Mouse (Mus musculus): ENCODE data around the gene A1cf.

A1cf gene

DNA sequence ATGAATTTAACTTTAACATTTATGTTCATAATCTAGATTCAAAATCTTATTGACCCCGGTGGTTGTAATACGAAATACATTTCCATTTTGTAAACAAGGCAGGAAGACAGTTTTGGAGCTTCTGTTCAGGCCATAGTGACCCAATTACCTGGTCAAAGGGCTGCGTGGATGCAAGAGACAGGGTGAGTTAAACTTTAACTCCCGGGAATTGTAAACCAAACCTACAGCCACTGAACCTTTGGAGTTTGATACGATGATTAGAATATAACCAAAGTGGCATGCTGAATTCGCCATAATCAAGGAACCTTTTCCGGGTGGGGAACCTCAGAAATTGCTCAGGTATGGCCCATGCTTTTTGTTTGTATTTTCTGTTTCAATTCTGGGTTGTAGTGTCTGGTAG lies at the start of gene A1cf:
Gene A1cf (plus strand): TSS at position 244 of the 400 bp plus-strand sequence.
- no peak for DNase-seq (ENCODE audit: extremely low spot score, low read depth, low spot score)

DNA sequence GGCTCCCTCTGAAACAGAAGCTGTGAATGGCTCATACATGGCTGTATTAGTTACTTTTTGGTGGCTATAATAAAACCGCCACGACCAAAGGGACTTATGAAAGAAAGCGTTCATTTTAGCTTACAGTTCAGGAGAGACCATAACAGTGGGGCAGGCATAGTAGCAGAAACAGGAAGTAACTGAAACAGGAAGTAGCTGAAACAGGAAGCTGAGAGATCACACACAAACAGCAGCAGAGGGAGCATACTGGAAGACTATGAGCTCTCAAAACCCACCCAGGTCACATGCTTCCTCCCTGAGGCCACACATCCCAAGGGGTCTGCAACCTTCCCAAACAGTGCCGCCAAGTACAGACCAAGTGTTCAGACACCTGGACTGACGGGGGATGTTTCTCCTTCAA lies 34.3 kb upstream of the A1cf start:
- DNase-seq (ENCODE audit: extremely low spot score, low read depth, low spot score): no peak

DNA sequence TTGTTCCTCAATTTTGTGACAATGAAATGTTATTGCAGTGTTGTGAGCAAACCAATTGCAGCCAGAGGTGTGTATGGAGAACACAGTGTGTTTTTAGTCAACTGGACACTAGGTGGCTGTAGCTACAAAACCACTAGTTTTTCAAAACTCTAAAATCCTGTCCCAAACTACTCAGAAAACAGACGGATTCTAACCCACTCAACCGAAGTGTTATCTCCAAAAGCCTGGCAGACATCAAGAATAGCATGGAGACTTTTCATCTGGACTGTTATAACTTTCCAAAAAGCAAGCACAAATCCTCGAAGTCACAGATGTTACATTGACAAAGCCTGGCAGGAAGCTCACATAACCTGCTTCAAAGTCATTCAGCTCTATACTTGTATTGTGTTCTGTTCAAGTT lies 6.7 kb upstream of the A1cf start:
- DNase-seq (ENCODE audit: extremely low spot score, low read depth, low spot score): no peak

DNA sequence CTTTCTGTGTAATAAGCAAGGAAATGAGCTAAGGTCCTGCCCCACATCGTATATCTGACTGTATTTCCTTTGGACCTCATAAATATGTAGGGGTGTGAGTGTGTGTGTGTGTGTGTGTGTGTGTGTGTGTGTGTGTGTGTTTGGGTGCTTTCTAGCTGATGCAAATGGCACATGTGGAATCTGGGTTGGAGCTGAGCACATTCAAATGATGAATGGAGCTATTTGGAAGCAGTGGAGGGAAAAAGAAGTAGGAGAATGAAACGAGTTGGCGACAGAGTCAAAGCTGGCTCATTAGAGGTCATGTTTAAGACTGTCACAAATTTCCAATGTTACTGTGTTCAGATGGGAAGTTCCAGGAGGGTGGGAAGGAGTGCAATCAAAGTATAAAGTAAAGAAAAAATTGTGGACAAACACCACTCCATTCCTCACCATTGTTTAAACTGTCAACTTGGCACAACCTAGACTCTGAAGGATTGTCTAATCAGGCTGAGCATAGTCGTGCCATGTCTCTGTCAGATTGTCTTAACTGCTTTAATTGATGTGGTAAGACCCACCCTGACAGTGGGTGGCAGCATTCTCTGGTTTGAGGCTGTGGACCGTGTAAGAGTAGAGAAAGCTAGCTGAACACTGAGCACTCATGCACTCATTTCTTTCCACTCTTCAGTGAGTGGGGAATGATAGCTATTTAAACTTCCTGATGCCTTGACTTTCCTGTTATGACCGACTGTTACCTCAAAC lies 5.9 kb upstream of the A1cf start:
- no peak for DNase-seq (ENCODE audit: extremely low spot score, low read depth, low spot score)

DNA sequence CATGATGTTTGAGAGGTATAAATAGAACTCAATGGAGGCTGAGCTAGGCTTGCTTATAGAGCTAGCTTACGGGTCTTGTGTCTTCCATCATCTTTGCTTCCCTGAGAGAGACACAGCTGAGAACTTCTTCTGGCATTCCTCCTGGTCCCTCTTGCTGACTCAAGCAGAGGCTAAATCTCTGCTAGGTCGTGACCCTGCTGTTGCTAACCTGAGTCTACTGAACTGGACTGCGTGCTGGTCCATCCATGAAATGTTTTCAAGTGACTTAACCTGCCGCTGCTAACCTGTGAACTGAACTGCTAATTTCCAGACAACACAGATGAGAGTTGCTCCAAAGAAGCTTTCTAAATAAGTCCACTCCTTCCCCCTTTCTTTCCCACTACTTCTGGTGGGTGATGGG lies 3.1 kb upstream of the A1cf start:
- no peak for DNase-seq (ENCODE audit: extremely low spot score, low read depth, low spot score)

DNA sequence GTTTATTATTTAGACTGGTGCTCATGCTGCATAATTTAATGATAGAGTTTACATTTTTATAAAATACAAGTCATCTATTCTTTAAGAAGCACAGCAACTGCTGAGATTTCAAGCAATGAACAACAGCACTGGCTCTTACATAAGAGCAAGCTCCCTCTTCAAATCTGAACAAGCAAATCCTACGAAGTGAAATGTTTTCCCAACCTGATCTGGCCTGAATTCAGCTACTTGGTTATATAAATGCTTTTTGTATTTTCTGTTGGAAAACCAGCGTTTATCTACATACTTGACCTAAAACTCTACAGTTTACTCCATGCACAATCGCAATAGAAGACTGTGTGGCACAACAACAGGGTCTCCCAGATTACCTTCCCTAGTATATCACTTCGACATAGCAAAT lies 488 bp upstream of the A1cf start:
- no peak for DNase-seq (ENCODE audit: extremely low spot score, low read depth, low spot score)

DNA sequence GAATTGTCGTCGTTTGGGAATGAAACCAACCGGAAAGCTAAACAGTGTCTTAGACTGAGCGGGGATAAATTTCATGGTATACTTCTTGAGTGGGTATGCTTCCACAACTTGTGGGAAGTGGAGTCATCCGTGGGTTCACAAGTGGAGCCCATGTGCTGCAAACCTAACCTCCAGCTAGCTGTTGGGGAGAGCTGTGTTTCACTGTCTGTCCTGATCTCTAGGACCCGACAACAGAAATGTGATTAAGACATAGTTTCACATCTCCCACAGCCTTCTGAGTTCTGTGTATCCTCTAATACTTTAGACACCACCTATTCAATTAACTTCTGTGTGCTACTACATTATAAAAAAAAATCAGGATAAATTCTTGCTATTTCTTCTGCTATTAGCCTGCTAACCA lies 407 bp downstream of the A1cf start:
- DNase-seq (ENCODE audit: extremely low spot score, low read depth, low spot score): no peak

DNA sequence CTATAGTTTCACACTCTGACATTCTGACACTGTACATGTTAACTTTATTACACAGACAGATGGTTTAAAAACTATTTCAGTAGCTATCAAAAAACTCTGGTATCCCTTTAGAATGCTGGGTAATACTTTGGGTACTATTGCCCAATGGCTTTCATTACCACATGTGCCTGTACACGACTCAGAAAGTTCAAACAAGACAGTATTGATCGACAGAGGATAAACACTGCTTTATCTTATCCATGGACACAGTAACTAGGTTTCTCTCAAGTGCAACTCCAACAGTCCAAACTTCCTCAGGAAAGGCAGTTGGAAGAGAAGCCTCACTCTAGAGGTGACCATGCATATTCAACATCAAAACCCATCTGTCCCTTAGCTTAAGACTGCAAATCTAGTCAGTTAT lies 2.8 kb downstream of the A1cf start:
- DNase-seq (ENCODE audit: extremely low spot score, low read depth, low spot score): no peak

DNA sequence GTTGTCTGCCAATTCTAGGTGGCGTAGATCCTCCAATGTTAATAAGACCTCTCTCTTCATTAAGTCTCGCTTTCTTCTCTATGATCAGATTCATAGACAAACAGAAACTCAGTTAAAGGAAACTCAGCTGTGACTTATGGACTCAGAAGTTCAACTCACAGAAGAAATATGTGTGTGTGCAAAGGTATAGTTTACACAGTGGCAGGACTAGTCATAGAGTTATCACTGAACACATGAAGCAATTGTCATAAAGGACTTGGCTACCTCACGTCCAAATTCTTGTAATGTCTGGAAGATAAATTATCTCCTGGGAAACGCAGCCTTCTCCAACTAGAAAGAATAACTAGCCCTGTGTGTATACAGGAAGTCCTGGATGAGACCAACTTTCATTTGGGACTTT lies 9.4 kb downstream of the A1cf start:
- DNase-seq (ENCODE audit: extremely low spot score, low read depth, low spot score): no peak

DNA sequence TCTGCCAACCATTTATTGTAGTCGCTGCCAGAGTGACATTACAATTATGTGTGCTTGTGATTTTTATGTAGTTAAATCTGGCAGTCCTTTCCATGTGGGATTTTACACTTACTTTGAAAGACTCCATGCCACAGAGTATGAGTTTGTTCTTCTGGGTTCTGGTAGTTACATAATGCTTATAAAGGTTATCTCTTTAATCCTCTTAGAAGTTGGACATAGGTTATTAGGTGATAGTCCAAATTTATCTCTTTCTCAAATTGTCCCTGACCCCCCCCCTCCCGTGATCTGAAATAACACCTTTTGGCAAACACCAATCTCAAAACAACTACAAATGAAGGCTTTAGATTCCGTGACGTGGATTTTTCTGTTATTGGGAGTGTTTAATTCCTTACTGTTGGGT lies 16.0 kb downstream of the A1cf start:
- DNase-seq (ENCODE audit: extremely low spot score, low read depth, low spot score): no peak

DNA sequence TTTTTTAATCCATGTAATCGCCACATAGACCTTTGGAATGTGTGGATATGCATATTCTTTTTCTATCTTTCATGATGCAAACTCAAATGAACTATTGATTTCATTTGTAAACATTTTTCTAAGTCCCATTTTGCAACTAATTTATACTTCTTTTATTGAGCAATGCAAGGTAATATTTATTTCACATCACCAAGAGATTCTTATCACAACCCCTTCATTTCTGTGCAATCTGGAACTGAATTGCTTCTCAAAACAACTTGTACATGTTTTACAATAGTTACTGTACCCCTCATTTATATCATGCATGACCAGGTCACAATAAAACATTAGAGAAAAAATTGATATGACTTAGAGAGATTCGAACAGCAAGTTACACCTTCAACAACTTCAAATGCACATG lies 18.7 kb downstream of the A1cf start:
- DNase-seq (ENCODE audit: extremely low spot score, low read depth, low spot score): no peak

DNA sequence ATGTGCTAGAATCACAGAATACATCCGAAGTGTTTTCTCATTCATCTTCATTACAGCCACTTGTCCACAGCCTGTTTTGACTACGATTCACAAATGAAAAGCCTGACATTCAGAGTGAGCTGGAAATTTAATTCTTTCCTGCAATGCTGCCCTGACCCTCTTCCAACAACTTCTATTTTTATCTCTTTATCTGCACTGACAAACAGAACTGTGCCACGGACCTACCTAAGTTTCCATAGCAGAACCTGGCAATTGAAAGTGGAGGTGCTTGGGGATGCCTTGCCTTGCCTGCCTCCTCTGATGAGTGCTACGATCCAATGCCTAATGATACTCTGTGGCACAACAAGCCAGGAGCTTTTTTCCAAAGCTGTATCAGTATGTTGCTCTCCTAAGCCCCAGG lies 21.4 kb downstream of the A1cf start:
- DNase-seq (ENCODE audit: extremely low spot score, low read depth, low spot score): no peak

DNA sequence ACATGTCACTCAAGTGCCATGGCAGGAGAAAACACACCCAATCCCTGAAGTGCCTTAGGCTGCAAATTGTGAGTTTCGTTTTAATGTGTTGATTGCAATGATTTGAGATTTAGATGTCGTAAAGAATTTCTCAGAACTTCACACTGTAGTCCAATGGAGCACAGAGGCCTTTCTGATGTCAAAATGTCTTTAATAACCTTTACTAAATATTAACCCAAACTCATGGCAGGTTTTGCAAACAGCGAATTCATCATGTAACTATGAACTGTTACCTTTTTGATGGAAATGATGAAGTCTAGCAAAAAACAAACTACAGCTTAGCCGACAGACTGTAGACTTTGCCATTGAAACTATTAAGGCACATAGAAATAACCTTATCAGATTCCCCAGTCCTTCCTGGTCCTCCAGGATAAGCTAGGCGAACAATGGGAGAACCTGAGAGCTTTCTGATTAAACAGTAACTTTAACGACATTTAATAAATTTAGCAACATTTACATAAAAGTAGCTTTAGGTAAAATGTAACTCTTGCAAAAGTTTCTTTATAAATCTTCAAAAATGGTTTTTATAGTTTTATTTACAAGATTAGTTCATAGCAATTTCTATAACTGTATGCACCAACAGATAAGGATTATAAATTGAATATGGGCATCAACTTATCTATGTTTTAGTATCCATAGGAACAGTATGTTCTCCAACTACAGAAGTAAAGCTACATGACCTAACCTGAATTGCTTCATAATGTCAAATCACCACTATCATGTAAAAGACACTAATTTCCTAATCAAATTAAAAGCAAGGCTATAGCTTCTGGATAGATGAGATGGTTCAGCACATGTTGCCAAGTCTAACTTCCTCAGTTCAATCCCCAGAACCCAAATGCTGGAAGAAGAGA lies 22.7 kb downstream of the A1cf start:
- no peak for DNase-seq (ENCODE audit: extremely low spot score, low read depth, low spot score)

DNA sequence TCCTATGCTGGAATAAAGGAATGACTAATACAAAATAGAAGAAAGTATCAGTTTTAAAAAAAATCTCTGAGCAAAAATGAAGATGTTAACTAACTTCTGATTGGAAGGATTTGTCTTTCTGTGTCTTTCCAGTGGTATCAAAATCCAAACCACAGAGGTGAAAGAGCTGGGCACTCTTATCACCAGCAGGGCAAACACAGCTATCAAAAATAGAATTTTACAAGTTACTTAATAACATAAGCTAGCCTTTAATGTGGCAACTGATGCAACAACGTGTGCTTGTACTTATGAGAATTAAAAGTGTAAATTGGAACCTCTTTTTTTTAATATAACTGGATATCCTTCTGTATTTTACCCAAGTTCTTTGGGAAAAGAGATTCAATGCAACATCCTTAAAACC lies 27.4 kb downstream of the A1cf start:
- DNase-seq (ENCODE audit: extremely low spot score, low read depth, low spot score): no peak

DNA sequence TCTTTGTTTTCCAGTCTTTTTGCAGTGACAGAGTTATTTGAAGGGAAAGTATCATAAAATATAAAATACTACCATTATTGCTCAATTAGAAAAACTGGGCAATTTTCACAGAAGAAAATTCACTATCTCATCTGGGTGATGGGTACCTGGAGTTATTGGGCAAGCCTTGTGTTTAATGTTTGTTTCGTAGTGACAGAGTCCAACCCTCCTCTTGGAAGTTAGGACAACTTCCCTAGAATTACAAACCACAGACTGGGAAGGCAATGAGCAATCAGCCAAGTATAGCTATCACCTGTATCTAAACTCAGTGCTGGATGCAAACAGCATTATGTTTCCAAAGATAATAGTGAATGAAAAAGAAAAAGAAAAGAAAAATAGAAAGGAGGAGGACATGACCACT lies 28.1 kb downstream of the A1cf start:
- no peak for DNase-seq (ENCODE audit: extremely low spot score, low read depth, low spot score)

DNA sequence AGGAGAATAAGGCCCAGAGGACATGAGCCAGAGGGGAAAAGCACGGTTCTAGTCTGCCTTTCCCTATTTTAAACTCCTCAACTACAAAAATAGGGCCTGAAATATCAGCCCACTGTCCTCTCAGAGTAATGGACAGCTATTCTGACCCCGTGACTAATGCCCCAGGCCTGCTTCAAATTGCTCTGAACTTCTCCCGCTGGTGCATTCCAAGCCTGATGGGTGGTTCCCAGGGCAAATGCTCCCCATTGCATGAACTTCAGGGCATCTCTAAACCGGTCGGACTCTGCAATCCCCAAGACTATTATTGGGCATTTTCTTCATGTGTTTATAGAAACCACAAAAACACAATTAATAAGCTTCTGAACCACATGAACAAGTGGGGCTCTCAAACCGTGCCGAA lies 37.1 kb downstream of the A1cf start:
- no peak for DNase-seq (ENCODE audit: extremely low spot score, low read depth, low spot score)

DNA sequence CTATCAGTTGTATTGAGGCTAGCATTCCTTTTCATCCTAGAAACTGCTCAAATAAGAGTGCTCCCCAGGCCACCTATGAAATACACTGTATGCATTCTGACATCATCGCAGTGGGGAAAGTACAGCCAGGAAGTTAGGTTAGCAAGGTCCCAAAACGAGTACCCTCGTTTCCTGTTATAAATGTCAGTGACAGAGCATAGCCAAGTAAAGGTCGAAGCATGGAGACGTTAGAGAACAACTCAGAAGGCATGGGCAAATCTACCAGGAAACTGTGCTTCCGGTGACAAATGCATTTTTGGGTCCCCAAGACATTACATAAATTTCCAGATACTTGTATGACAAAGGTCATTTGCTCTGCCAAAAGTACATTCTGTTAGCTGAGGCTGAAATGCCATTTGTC lies 41.9 kb downstream of the A1cf start:
- no peak for DNase-seq (ENCODE audit: extremely low spot score, low read depth, low spot score)

DNA sequence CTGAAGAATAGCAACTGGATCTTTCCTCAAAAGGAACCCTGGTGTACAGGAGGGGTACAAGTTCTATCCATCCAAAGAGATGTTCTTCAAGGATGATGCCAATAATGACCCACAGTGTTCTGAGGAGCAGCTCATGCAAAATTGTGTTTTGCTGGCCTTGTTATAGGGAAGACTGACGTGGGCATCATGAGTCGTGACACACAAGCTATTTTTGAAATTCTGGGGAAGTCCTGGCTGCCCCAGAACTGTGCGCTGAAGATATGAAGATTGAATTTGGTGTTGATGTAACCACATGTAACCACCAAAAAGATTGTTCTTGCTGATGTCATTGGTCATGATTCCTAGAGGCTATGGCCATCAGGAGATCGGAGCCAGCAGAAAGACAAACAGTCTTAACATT lies 45.4 kb downstream of the A1cf start:
- no peak for DNase-seq (ENCODE audit: extremely low spot score, low read depth, low spot score)

DNA sequence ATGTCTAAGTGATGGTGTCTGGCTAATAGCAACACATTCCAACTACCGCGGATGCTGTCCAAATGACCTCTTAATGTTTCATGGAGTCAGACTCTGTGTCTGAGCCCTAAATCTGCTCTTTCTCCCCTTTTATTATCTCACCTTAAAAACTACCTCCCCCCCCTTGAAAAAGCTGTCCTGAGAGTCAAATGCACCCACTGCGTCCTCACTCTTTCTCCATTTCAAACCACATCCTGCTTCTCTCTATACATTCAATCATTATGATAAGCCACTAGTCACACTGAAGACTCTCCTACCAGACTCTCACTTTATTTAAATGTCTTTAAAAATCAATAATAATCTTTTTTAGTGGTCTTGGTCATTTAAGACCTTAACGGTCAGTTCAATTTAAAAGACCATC lies 51.8 kb downstream of the A1cf start:
- no peak for DNase-seq (ENCODE audit: extremely low spot score, low read depth, low spot score)

DNA sequence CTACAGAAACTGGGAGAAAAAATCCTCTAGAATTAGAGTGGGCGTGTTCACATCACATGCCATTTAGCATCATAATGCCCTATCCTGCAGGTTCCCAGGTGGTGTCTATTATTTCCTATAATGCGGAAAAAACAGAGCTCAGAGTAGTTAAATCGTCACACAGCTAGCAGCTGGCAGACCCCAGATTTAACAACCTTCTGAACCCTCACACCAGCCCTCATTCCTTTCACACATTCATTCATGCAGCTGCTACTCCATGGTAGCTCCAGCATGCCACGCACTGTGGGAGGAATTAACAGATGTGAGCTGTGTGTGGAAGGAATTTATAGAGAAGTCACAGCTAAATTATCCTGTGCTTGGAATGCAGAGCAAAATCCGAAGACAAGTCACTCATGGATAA lies 53.3 kb downstream of the A1cf start:
- DNase-seq (ENCODE audit: extremely low spot score, low read depth, low spot score): no peak

DNA sequence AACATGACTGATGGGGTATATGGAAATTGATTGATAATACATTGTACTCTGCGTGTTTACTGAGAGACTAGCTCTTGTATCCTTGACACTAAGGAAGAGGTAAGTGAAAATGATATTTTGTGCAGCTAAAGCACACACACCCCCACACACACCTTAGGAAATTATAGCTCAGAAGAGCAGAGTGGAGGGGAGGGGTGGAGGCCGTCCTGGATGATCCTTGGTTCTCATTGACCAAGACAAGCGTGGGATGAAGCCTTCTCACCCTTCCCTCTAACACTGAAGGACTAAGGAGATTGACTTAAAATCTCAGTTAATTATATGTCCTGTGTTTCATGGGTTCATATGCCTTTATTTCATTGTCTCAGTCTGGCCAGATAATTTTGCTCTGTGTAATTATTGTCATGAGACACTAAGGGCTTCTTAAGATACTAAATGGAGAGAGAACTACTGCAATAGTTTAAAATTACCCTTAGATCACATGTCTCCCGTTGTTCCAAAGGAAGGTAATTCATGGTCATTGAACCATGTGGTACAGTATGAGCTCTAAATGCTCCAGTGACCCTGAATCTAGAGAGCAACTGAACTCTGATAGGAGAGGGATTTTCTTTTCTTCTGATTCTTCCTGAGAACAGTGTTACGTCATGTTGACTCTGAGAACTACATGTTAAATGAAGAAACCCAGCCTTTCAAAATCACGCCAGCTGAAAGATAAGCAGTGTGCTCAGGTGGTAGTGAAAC lies 55.2 kb downstream of the A1cf start:
- DNase-seq (ENCODE audit: extremely low spot score, low read depth, low spot score): no peak
